Mouse (Mus musculus): ENCODE measurements around the gene Prickle4. TPM values are rescaled to one million over a fixed set of nuclear protein-coding genes. Genes with fewer than 3 reads are reported as not detected.
A peak's percentile ranks its signal among the peaks of the same experiment; 100 is the strongest.

The Prickle4 gene
- polyA plus RNA-seq, 1 experiment: 9.0 TPM

DNA sequence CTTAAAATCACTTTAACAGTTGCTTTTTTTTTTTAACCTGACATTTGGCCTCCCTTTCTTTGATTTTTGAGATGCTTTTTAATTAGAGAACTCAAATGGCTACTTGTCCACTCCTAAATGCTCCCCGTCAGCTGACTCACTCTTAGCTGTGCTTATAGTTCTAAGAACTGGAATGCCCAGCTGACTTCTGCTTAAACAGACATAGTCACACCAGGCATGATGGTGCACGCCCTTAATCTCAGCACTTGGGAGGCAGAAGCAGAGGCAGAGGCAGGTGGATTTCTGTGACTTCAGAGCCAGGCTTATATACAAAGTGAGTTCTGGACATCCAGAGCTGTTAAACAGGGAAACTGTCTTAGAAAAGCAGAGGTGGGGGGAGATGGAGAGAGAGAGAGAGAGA, 42.6 kb downstream of the Prickle4 start:
- TF ChIP-seq CTCF (conservative IDR thresholded peaks at IDR 0.05; ENCODE audit: insufficient read depth, insufficient read length, low read depth, low read length) (no peak), POLR2A (IDR thresholded peaks at IDR 0.05; ENCODE audit: low read depth, low read length) (no peak)
- no peak for DNase-seq
- Histone ChIP-seq H3K27ac (ENCODE audit: insufficient read depth, low read depth, low read length) (no peak overlapping the region), H3K36me3 (ENCODE audit: control insufficient read depth, insufficient read depth, low read length) (no peaks in the 10 kb centered on the region), H3K4me3 (ENCODE audit: insufficient read depth, low read depth, low read length) (no peak overlapping the region), H3K4me1 (ENCODE audit: control insufficient read depth, insufficient read depth, low read length) (no peaks in the 10 kb centered on the region), H3K27me3 (replicated peaks; ENCODE audit: control insufficient read depth, insufficient read depth, low read length) (no peaks in the 10 kb centered on the region)
- 96% methylated on average over 2 of the region's 2 CpGs for WGBS

DNA sequence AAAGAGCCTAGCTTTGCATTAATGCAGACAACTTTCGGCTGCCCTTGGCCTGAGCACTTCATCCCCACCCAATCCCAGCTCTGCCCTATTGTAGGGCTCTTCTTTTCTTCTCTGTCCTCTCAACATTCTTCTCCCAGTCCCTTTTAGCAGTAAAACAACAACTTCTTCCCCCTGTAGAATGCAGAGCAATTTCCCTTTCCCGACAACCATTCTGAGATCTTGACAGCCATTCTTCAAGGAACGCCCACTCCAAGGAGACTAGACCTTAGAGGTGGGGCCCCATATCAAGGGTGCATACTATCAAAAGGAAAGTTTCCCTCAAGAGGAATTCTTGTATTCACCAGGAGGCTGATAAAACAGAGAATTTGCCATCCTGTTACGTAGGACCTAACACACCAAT, 45.6 kb downstream of the Prickle4 start:
- H3K4me1 ChIP-seq (ENCODE audit: control insufficient read depth, insufficient read depth, low read length): no peaks in the 10 kb centered on the region
- no peaks in the 10 kb centered on the region for H3K27me3 ChIP-seq (replicated peaks; ENCODE audit: control insufficient read depth, insufficient read depth, low read length)
- no peaks in the 10 kb centered on the region for H3K36me3 ChIP-seq (ENCODE audit: control insufficient read depth, insufficient read depth, low read length)
- WGBS: 82% methylated on average over 4 of the region's 4 CpGs
- no peak overlapping the region for H3K27ac ChIP-seq (ENCODE audit: insufficient read depth, low read depth, low read length)
- DNase-seq: no peak
- no peak overlapping the region for H3K4me3 ChIP-seq (ENCODE audit: insufficient read depth, low read depth, low read length)
- TF ChIP-seq CTCF (conservative IDR thresholded peaks at IDR 0.05; ENCODE audit: insufficient read depth, insufficient read length, low read depth, low read length) (no peak), POLR2A (IDR thresholded peaks at IDR 0.05; ENCODE audit: low read depth, low read length) (no peak)

DNA sequence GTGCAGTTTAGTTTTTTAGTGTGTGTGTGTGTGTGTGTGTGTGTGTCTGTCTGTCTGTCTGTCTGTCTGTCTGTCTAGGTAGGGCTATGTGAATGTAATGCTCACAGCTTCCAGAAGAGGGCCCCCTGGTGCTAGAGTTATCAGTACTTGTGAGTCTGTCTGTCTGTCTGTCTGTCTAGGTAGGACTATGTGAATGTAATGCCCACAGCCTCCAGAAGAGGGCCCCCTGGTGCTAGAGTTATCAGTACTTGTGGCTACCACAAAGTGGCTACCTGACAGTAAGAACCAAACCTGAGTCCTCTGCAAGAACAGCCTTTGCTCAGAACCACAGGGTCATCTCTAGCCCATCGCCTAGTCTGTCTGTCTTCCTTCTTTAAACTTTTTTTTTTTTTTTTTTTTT, 47.9 kb downstream of the Prickle4 start:
- Histone ChIP-seq H3K27ac (ENCODE audit: insufficient read depth, low read depth, low read length) (no peak overlapping the region), H3K4me3 (ENCODE audit: insufficient read depth, low read depth, low read length) (no peak overlapping the region), H3K4me1 (ENCODE audit: control insufficient read depth, insufficient read depth, low read length) (no peaks in the 10 kb centered on the region), H3K36me3 (ENCODE audit: control insufficient read depth, insufficient read depth, low read length) (no peaks in the 10 kb centered on the region), H3K27me3 (replicated peaks; ENCODE audit: control insufficient read depth, insufficient read depth, low read length) (no peaks in the 10 kb centered on the region)
- TF ChIP-seq POLR2A (IDR thresholded peaks at IDR 0.05; ENCODE audit: low read depth, low read length): no peak
- peak; percentile 70 for TF ChIP-seq CTCF (conservative IDR thresholded peaks at IDR 0.05; ENCODE audit: insufficient read depth, insufficient read length, low read depth, low read length)
- 85% methylated on average over 1 of the region's 1 CpGs for WGBS
- peak; percentile 85 for DNase-seq

DNA sequence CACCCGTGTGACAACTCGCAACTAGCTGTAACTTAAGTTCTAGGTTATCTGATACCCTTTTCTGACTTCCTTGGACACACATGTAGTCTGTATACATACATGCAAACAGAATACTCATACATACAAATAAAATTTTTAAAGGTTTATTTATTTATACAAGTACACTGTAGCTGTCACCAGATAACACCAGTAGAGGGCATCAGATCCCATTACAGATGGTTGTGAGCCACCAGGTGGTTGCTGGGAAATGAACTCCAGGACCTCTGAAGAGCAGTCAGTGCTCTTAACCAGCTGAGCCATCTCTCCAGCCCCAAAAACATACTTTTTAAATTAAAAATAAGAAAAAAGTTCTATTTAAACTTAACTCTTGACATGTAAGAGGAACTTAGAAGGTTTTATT, 51.5 kb downstream of the Prickle4 start:
- H3K36me3 ChIP-seq (ENCODE audit: control insufficient read depth, insufficient read depth, low read length): no peaks in the 10 kb centered on the region
- 83% methylated on average over 2 of the region's 2 CpGs for WGBS
- peak; percentile 26 for DNase-seq
- H3K27me3 ChIP-seq (replicated peaks; ENCODE audit: control insufficient read depth, insufficient read depth, low read length): no peaks in the 10 kb centered on the region
- H3K27ac ChIP-seq (ENCODE audit: insufficient read depth, low read depth, low read length): no peak overlapping the region
- 0 out of 2 replicates have a peak, but pooled peaks have one; percentile 9 for TF ChIP-seq CTCF (conservative IDR thresholded peaks at IDR 0.05; ENCODE audit: insufficient read depth, insufficient read length, low read depth, low read length)
- no peak for TF ChIP-seq POLR2A (IDR thresholded peaks at IDR 0.05; ENCODE audit: low read depth, low read length)
- H3K4me1 ChIP-seq (ENCODE audit: control insufficient read depth, insufficient read depth, low read length): no peaks in the 10 kb centered on the region
- H3K4me3 ChIP-seq (ENCODE audit: insufficient read depth, low read depth, low read length): no peak overlapping the region

Other genes with a start within 250 kb of the Prickle4 start
- 22.9 and 23.7 TPM in 2 replicates for gene Taf8, start 192.4 kb downstream of the Prickle4 start, polyA plus RNA-seq (2012; rRNA removed)
- 148 and 152 TPM in 2 replicates for gene Ccnd3, start 189.7 kb downstream of the Prickle4 start, polyA plus RNA-seq (2012; rRNA removed)
- 7.9 and 8.3 TPM in 2 replicates for gene Bysl, start 83.2 kb downstream of the Prickle4 start, polyA plus RNA-seq (2012; rRNA removed)
- gene Med20, start 83.2 kb downstream of the Prickle4 start, polyA plus RNA-seq (2012; rRNA removed): 22.8 and 25.3 TPM in 2 replicates
- gene Gm20517, start 83.1 kb downstream of the Prickle4 start, polyA plus RNA-seq (2012; rRNA removed): 0.45 and 0.64 TPM in 2 replicates
- 5.1 and 5.3 TPM in 2 replicates for gene Usp49, start 64.0 kb downstream of the Prickle4 start, polyA plus RNA-seq (2012; rRNA removed)
- gene Tomm6, start 6.3 kb downstream of the Prickle4 start, polyA plus RNA-seq (2012; rRNA removed): 103 and 153 TPM in 2 replicates
- gene Frs3, start 5.7 kb downstream of the Prickle4 start, polyA plus RNA-seq (2012; rRNA removed): 28.9 and 39.5 TPM in 2 replicates
- 1.1 and 2.1 TPM in 2 replicates for gene Gm21981, start 281 bp downstream of the Prickle4 start, polyA plus RNA-seq (2012; rRNA removed)
- gene Pgc, start 32.1 kb upstream of the Prickle4 start, polyA plus RNA-seq (2012; rRNA removed): 0.29 and 1.0 TPM in 2 replicates
- gene Tfeb, start 42.3 kb upstream of the Prickle4 start, polyA plus RNA-seq (2012; rRNA removed): 35.0 and 36.4 TPM in 2 replicates
- gene Mdfi, start 140.0 kb upstream of the Prickle4 start, polyA plus RNA-seq (2012; rRNA removed): 4.9 and 6.6 TPM in 2 replicates
- 23.5 and 27.4 TPM in 2 replicates for gene Foxp4, start 229.9 kb upstream of the Prickle4 start, polyA plus RNA-seq (2012; rRNA removed)

Data from kidney, adult 2 months (tissue).